Mouse (Mus musculus): ENCODE measurements at regions not wholly inside any gene's neighbourhood (a gene's known extent, or its start where the extent isn't known, plus 50 kb on each side); places are given as distances from the start of the nearest gene placed in this dataset.

DNA sequence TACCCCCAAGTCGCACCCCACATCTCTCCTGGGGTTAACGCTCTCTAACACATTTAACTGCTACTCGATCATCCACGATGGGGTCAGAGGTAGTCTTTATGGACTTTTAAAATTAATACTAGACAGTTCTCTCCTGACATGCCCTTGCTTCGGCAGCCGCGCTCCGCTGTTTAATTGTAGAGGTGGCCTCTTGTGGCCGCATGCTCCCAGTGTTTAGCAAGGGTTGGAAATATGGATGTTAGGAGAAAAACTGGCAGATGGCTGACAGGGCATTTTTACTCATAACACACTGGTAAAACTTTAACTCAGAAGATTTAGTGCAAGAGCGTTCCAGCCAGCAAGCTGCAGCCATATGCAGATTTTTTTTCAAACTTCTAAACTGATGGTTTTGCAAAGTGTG is 242.7 kb downstream of the Tshz3 start:
- no peak for ATAC-seq
- in situ Hi-C loops (cut with MboI; ENCODE audit: low pct_unique_long_range_greater_than_20kb), result no loop called here
- TF ChIP-seq CTCF (IDR thresholded peaks at IDR 0.05), result no peak
- CTCF ChIA-PET, result interaction anchor here (0.9 kb wide), 1 partner anchor 127 kb away, joined by 3 read pairs; no protein-coding TSS in a partner anchor
- H3K27me3 ChIP-seq, result peaks cover 14% of the 10 kb centered on the region
- POLR2A ChIA-PET, result no interaction called here
- DNase-seq (ENCODE audit: low read depth, low spot score), result no peak

- peaks cover 16% of the 10 kb centered on the region for H3K27me3 ChIP-seq
- ATAC-seq, result no peak
- in situ Hi-C loops (cut with MboI; ENCODE audit: low pct_unique_long_range_greater_than_20kb), result no loop called here
These were observed 247.3 kb downstream of the Tshz3 start for GRCm38 (mm10) chr7:36945024-36945815.

GRCm38 (mm10) chr7:36949511-36949910 is 251.6 kb downstream of the Tshz3 start:
- no peak for ATAC-seq
- DNase-seq (ENCODE audit: low read depth, low spot score), result no peak
- peaks cover 11% of the 10 kb centered on the region for H3K27me3 ChIP-seq
- ChIA-PET POLR2A (no interaction called here), CTCF (interaction anchor here (1.1 to 1.4 kb wide), 2 partner anchors 10 to 397 kb away, joined by 3 to 4 read pairs; no protein-coding TSS in a partner anchor)
- TF ChIP-seq CTCF (IDR thresholded peaks at IDR 0.05), result no peak
- in situ Hi-C loops (cut with MboI; ENCODE audit: low pct_unique_long_range_greater_than_20kb), result no loop called here

More at GRCm38 (mm10) chr7:36945024-36945815, 247.3 kb downstream of the Tshz3 start:
- POLR2A ChIA-PET, result no interaction called here
- TF ChIP-seq CTCF (IDR thresholded peaks at IDR 0.05), result no peak
- CTCF ChIA-PET, result no interaction called here
- no peak for DNase-seq (ENCODE audit: low read depth, low spot score)

- ChIA-PET CTCF (no interaction called here), POLR2A (no interaction called here)
- in situ Hi-C loops (cut with MboI; ENCODE audit: low pct_unique_long_range_greater_than_20kb), result no loop called here
- no peaks in the 10 kb centered on the region for H3K27me3 ChIP-seq
- no peak for TF ChIP-seq CTCF (IDR thresholded peaks at IDR 0.05)
- no peak for ATAC-seq
- DNase-seq (ENCODE audit: low read depth, low spot score), result no peak
These were observed 257.5 kb downstream of the Tshz3 start for GRCm38 (mm10) chr7:36955376-36955775.

- TF ChIP-seq CTCF (IDR thresholded peaks at IDR 0.05), result no peak
- ChIA-PET CTCF (no interaction called here), POLR2A (interaction anchor here (0.6 kb wide), 1 partner anchor 858 kb away, joined by 5 read pairs; no protein-coding TSS in a partner anchor)
- H3K27me3 ChIP-seq, result no peaks in the 10 kb centered on the region
- in situ Hi-C loops (cut with MboI; ENCODE audit: low pct_unique_long_range_greater_than_20kb), result no loop called here
- no peak for DNase-seq (ENCODE audit: low read depth, low spot score)
- no peak for ATAC-seq
These were observed 260.3 kb downstream of the Tshz3 start for GRCm38 (mm10) chr7:36958255-36958654.

DNA sequence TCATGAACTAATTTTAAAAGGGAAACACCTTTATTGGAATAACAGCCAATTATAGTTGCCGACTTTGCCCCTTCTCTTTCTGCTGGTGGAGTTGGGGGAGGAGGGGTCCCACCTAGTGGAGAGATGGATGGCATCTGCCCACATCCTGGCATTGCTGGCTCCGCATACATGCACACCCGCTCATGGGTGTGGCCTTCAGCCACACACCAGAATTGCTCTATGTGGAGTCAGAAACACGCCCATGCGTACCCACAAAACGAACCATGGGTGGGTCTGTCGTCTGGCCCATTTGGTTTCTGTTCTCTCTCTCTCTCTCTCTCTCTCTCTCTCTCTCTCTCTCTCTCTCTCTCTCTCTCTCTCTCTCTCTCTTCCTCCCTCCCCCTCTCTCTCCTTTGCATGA is 273.9 kb downstream of the Tshz3 start:
- peaks cover 30% of the 10 kb centered on the region for H3K27me3 ChIP-seq
- ChIA-PET POLR2A (no interaction called here), CTCF (no interaction called here)
- TF ChIP-seq CTCF (IDR thresholded peaks at IDR 0.05), result no peak
- ATAC-seq (no peak), DNase-seq (ENCODE audit: low read depth, low spot score) (no peak)
- in situ Hi-C loops (cut with MboI; ENCODE audit: low pct_unique_long_range_greater_than_20kb), result no loop called here

GRCm38 (mm10) chr7:36973654-36974320 is 275.9 kb downstream of the Tshz3 start:
- POLR2A ChIA-PET, result no interaction called here
- H3K27me3 ChIP-seq, result peaks cover 37% of the 10 kb centered on the region
- no peak for ATAC-seq
- TF ChIP-seq CTCF (IDR thresholded peaks at IDR 0.05), result no peak
- DNase-seq (ENCODE audit: low read depth, low spot score), result no peak
- in situ Hi-C loops (cut with MboI; ENCODE audit: low pct_unique_long_range_greater_than_20kb), result no loop called here
- CTCF ChIA-PET, result no interaction called here

GRCm38 (mm10) chr7:36974573-36974972 is 276.7 kb downstream of the Tshz3 start:
- ATAC-seq (no peak), DNase-seq (ENCODE audit: low read depth, low spot score) (no peak)
- peaks cover 36% of the 10 kb centered on the region for H3K27me3 ChIP-seq
- in situ Hi-C loops (cut with MboI; ENCODE audit: low pct_unique_long_range_greater_than_20kb), result no loop called here
- POLR2A ChIA-PET, result interaction anchor here (0.6 kb wide), 1 partner anchor 343 kb away, joined by 4 read pairs; no protein-coding TSS in a partner anchor
- CTCF ChIA-PET, result no interaction called here
- peak; percentile 40 for TF ChIP-seq CTCF (IDR thresholded peaks at IDR 0.05)

- ChIA-PET POLR2A (no interaction called here), CTCF (interaction anchor here (0.7 kb wide), 1 partner anchor 382 kb away, joined by 3 read pairs; no protein-coding TSS in a partner anchor)
- in situ Hi-C loops (cut with MboI; ENCODE audit: low pct_unique_long_range_greater_than_20kb), result loop anchor here (25.0 kb wide), 2 partner anchors 938 to 1088 kb away; no protein-coding TSS in a partner anchor
- H3K27me3 ChIP-seq, result peaks cover 33% of the 10 kb centered on the region
- ATAC-seq, result no peak
- peak; percentile 37 for TF ChIP-seq CTCF (IDR thresholded peaks at IDR 0.05)
- DNase-seq (ENCODE audit: low read depth, low spot score), result no peak
These were observed 277.6 kb downstream of the Tshz3 start for GRCm38 (mm10) chr7:36975475-36975874.

DNA sequence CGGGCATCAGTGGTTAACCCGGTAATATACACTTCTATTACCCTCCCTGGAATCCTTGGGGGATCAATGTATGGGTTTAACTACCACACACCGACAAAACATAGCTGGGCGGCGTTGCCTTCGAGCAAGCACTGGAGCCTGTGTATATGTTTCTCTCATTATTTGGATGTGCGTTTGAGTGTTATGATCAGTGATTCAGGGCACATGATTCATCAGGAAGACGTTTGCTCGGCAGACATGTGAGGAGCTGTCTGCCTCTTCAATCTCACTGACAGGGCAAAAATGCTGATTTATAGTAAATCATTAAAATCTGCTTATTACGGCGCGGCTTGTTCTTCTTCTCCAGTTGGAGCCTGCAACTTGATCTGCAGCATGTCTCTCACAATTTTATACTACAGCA is 279.9 kb downstream of the Tshz3 start:
- no peak for DNase-seq (ENCODE audit: low read depth, low spot score)
- peaks cover 22% of the 10 kb centered on the region for H3K27me3 ChIP-seq
- CTCF ChIA-PET, result no interaction called here
- POLR2A ChIA-PET, result no interaction called here
- ATAC-seq, result no peak
- in situ Hi-C loops (cut with MboI; ENCODE audit: low pct_unique_long_range_greater_than_20kb), result loop anchor here (25.0 kb wide), 2 partner anchors 941 to 1091 kb away; no protein-coding TSS in a partner anchor
- TF ChIP-seq CTCF (IDR thresholded peaks at IDR 0.05), result no peak

- H3K27me3 ChIP-seq, result no peaks in the 10 kb centered on the region
These were observed 291.5 kb downstream of the Tshz3 start for GRCm38 (mm10) chr7:36989380-36989779.

More at GRCm38 (mm10) chr7:36989380-36989779, 291.5 kb downstream of the Tshz3 start:
- CTCF ChIA-PET, result no interaction called here
- in situ Hi-C loops (cut with MboI; ENCODE audit: low pct_unique_long_range_greater_than_20kb), result loop anchor here (25.0 kb wide), 2 partner anchors 952 to 1102 kb away; no protein-coding TSS in a partner anchor
- no peak for DNase-seq (ENCODE audit: low read depth, low spot score)
- TF ChIP-seq CTCF (IDR thresholded peaks at IDR 0.05), result no peak
- ATAC-seq, result no peak
- POLR2A ChIA-PET, result no interaction called here
